Mouse (Mus musculus): ENCODE results near the gene Stk39. TPM values are rescaled to one million over a fixed set of nuclear protein-coding genes. Genes with fewer than 3 reads are reported as not detected.

Gene Stk39
- polyA plus RNA-seq, 1 experiment from 2014 or later: 1.3 TPM

GRCm38 (mm10) chr2:68176425-68176824 lies 295.6 kb downstream of the Stk39 start:
- H3K27me3 ChIP-seq (ENCODE audit: control insufficient read depth, insufficient read depth, low read depth, low read length): no peaks in the 10 kb centered on the region
- H3K4me2 ChIP-seq (ENCODE audit: low read depth, low read length): no peak overlapping the region
- no peak for ATAC-seq (ENCODE audit: low read depth)
- no peak overlapping the region for H3K27ac ChIP-seq (ENCODE audit: low read length)
- H3K4me1 ChIP-seq (ENCODE audit: control insufficient read depth, low read depth, low read length): no peaks in the 10 kb centered on the region
- no peak overlapping the region for H3K9ac ChIP-seq (ENCODE audit: low read depth, low read length)
- no peak overlapping the region for H3K4me3 ChIP-seq (ENCODE audit: low read depth, low read length)
- no peaks in the 10 kb centered on the region for H3K9me3 ChIP-seq (replicated peaks; ENCODE audit: control insufficient read depth, low read length)
- H3K36me3 ChIP-seq (ENCODE audit: control insufficient read depth, insufficient read depth): no peaks in the 10 kb centered on the region
- WGBS (ENCODE audit: insufficient replicate concordance): 60% methylated on average over 3 of the region's 3 CpGs

- Histone ChIP-seq H3K9ac (ENCODE audit: low read depth, low read length) (no peak overlapping the region), H3K36me3 (ENCODE audit: control insufficient read depth, insufficient read depth) (no peaks in the 10 kb centered on the region), H3K27me3 (ENCODE audit: control insufficient read depth, insufficient read depth, low read depth, low read length) (no peaks in the 10 kb centered on the region), H3K4me2 (ENCODE audit: low read depth, low read length) (no peak overlapping the region), H3K4me1 (ENCODE audit: control insufficient read depth, low read depth, low read length) (no peaks in the 10 kb centered on the region), H3K9me3 (replicated peaks; ENCODE audit: control insufficient read depth, low read length) (no peaks in the 10 kb centered on the region), H3K4me3 (ENCODE audit: low read depth, low read length) (no peak overlapping the region), H3K27ac (ENCODE audit: low read length) (no peak overlapping the region)
- 52% methylated on average over 10 of the region's 10 CpGs for WGBS (ENCODE audit: insufficient replicate concordance)
- ATAC-seq (ENCODE audit: low read depth): no peak
These were observed 300.8 kb downstream of the Stk39 start for GRCm38 (mm10) chr2:68171306-68171705.

GRCm38 (mm10) chr2:68162012-68162411 lies 310.1 kb downstream of the Stk39 start:
- no peak for ATAC-seq (ENCODE audit: low read depth)
- Histone ChIP-seq H3K4me1 (ENCODE audit: control insufficient read depth, low read depth, low read length) (no peaks in the 10 kb centered on the region), H3K4me3 (ENCODE audit: low read depth, low read length) (no peak overlapping the region), H3K27me3 (ENCODE audit: control insufficient read depth, insufficient read depth, low read depth, low read length) (no peaks in the 10 kb centered on the region), H3K4me2 (ENCODE audit: low read depth, low read length) (no peak overlapping the region), H3K27ac (ENCODE audit: low read length) (no peak overlapping the region), H3K9ac (ENCODE audit: low read depth, low read length) (no peak overlapping the region), H3K36me3 (ENCODE audit: control insufficient read depth, insufficient read depth) (no peaks in the 10 kb centered on the region), H3K9me3 (replicated peaks; ENCODE audit: control insufficient read depth, low read length) (no peaks in the 10 kb centered on the region)
- WGBS (ENCODE audit: insufficient replicate concordance): 66% methylated on average over 4 of the region's 4 CpGs

GRCm38 (mm10) chr2:68160566-68160965 lies 311.5 kb downstream of the Stk39 start:
- Histone ChIP-seq H3K9me3 (replicated peaks; ENCODE audit: control insufficient read depth, low read length) (no peaks in the 10 kb centered on the region), H3K9ac (ENCODE audit: low read depth, low read length) (no peak overlapping the region), H3K4me2 (ENCODE audit: low read depth, low read length) (no peak overlapping the region), H3K36me3 (ENCODE audit: control insufficient read depth, insufficient read depth) (no peaks in the 10 kb centered on the region), H3K27ac (ENCODE audit: low read length) (no peak overlapping the region), H3K4me3 (ENCODE audit: low read depth, low read length) (no peak overlapping the region), H3K4me1 (ENCODE audit: control insufficient read depth, low read depth, low read length) (no peaks in the 10 kb centered on the region), H3K27me3 (ENCODE audit: control insufficient read depth, insufficient read depth, low read depth, low read length) (no peaks in the 10 kb centered on the region)
- WGBS (ENCODE audit: insufficient replicate concordance): 59% methylated on average over 2 of the region's 2 CpGs
- ATAC-seq (ENCODE audit: low read depth): no peak

Other genes starting within 250 kb of the Stk39 start
- gene 4933409G03Rik, start 110.1 kb upstream of the Stk39 start, polyA plus RNA-seq (2015; fragmentation: Nextera tagmentation; extraction: Ambion mirVana): not detected in 2 replicates
- gene 4932414N04Rik, start 184.2 kb upstream of the Stk39 start, polyA plus RNA-seq (2015; fragmentation: Nextera tagmentation; extraction: Ambion mirVana): not detected in 2 replicates